Mouse (Mus musculus): Measurements from ENCODE around the gene Camk2d. TPM values are rescaled to one million over a fixed set of nuclear protein-coding genes. Genes with fewer than 3 reads are reported as not detected.

Camk2d gene
- 100 to 1,000 TPM in 2 of 4 experiments, 10 to 100 TPM in 2; 95.9 to 132 (median 106) TPM for total RNA-seq (2022)

- DNase-seq, result peak; percentile 98
Observed at GRCm38 (mm10) chr3:126596086-126596485, at the start of gene Camk2d. TSS of gene Camk2d (plus strand) at chr3:126596302.

- peak; percentile 42 for DNase-seq
Observed at GRCm38 (mm10) chr3:126547941-126548340, 48.2 kb upstream of the Camk2d start.

GRCm38 (mm10) chr3:126563646-126564045 lies 32.5 kb upstream of the Camk2d start:
- no peak for DNase-seq

DNA sequence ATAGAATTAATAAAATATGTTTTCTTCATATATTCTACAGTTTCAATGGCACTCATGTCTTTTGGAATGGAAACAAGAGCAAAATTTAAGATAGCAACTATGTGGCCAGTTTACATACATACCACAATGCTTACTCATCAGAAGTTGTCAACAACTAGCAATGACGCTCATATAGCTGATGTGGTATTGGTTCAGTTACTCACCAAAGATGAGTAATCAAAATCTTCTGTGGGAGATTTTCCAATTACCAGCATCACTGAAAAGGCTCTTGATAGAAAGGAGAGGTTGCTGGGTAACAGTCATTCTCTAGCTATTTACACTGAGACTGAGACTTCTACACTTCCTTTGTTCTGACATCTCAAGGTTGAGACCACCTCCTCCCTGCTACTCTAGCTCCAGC lies 25.5 kb upstream of the Camk2d start:
- no peak for DNase-seq

DNA sequence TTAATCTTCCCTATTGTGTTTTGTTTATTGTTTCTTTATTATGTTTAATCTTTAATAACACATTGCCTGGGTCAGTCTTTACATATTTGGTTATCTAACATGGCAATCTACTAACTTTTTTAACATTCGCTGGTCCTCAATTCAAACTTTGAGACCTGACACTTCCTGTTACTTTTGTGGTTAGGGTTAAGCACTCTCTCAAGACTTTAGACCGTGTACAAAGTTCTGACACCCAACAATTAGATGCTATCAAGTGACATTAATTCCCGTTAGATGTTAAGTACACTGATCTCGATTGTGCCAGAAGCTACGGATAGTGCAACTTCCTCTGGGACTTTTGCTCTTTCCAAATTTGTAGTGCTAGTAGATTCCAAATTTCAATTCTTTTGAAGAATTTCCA lies 23.2 kb upstream of the Camk2d start:
- no peak for DNase-seq

- DNase-seq, result no peak
Observed at GRCm38 (mm10) chr3:126575927-126576326, 20.2 kb upstream of the Camk2d start.

GRCm38 (mm10) chr3:126586134-126586533 lies 10.0 kb upstream of the Camk2d start:
- no peak for DNase-seq

DNA sequence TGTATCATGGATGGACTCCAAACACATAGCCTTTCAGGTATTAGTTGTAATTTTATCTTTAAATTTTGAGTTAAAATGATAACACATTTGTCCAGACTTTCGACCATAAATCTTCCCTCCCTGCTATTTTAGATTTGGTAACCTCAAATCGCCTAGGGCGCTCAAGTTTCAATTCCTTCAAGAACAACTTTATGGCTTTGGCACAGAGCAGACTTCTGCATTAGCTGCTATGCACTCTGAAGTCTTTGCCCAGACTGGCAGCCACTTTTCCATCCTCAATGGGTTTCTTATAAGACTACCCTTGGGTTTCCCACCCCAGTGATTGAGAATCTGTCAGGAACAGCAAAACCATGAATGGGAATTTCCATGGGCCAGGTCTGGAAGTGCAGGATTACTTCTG lies 8.6 kb upstream of the Camk2d start:
- no peak for DNase-seq

GRCm38 (mm10) chr3:126589556-126589955 lies 6.5 kb upstream of the Camk2d start:
- no peak for DNase-seq

DNA sequence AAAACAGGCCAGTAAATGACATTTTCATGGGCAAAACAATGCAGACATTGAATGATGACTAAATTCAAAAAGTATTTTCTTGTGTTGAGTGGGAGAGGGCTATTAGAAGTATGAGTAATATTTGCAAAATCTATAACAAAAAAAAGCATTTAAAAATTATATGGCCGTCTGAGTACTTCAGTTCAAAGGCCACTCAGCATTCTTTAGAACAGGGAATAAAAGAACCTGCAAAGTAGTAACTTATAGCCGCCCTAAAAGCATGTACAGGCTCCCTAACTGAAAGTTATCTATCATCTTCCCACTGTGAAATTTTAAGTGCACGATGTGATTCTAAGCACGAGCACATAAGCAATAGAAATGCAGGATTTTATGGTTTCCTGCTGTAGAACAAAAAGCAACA lies 646 bp upstream of the Camk2d start:
- no peak for DNase-seq

- DNase-seq, result peak; percentile 87
Observed at GRCm38 (mm10) chr3:126596491-126597160, 524 bp downstream of the Camk2d start.

GRCm38 (mm10) chr3:126597161-126597595 lies 1.1 kb downstream of the Camk2d start:
- DNase-seq, result peak; percentile 77

- no peak for DNase-seq
Observed at GRCm38 (mm10) chr3:126597596-126598328, 1.7 kb downstream of the Camk2d start.

DNA sequence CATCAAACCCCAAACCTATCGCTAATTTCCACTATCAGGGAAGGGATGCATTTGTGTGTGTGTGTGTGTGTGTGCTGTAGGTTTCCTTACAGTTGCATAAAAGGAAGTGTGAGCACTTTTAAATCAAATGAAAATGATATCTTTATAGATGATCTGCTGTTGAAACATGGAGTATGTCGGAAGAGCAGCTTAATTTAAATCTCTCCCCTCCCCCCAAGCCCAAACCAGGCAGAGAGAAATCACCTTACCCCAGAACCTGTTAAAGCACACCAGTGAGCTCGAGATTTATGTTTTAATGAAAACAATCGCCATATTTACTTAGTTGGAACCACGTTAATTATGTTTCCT lies 2.2 kb downstream of the Camk2d start:
- no peak for DNase-seq

- DNase-seq, result no peak
Observed at GRCm38 (mm10) chr3:126598881-126599280, 2.8 kb downstream of the Camk2d start.

DNA sequence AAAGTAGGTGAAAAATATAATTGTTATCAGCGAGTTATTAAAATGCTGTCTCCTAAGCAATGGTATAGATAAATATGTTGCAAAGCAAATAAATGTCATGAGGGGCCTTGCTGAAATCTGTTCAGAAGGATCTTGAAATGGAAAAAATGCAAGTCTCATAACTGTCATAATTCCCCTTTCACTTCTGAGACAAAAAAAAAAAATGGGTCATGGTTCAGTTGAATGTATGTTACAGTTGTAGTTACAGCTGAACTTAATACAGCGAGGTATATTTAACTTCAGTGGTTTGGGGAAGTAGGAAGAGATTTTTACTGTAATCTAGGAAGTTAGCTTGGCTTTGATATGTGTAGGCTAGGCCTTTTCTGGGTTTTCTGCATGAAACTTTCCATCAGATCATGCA lies 3.2 kb downstream of the Camk2d start:
- no peak for DNase-seq

GRCm38 (mm10) chr3:126599936-126600335 lies 3.8 kb downstream of the Camk2d start:
- no peak for DNase-seq

- no peak for DNase-seq
Observed at GRCm38 (mm10) chr3:126602772-126603171, 6.7 kb downstream of the Camk2d start.

GRCm38 (mm10) chr3:126604656-126605434 lies 8.7 kb downstream of the Camk2d start:
- DNase-seq, result no peak

- DNase-seq, result no peak
Observed at GRCm38 (mm10) chr3:126609310-126609709, 13.2 kb downstream of the Camk2d start.

GRCm38 (mm10) chr3:126609795-126610451 lies 13.8 kb downstream of the Camk2d start:
- no peak for DNase-seq

DNA sequence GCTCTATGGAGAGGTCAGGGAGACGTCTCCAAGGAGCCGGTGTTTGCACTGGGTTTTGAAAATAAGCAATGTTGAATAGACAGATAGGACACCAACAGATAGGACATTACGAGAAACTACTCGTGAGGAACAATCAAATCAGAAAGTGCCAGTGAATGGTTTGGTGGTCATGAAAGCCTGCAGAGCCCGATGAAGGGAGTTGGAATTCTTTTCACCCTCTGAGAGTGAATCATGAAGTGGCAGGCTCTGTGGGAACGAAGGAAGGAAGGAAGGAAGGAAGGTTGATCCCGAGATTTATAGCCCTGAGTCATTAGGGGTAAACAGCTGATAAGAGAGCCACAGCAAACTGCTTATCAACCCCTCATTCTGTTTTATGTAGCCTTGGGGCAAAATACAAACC lies 15.5 kb downstream of the Camk2d start:
- peak; percentile 45 for DNase-seq
